Mouse (Mus musculus): ENCODE data around the gene Anp32b. TPM values are rescaled to one million over a fixed set of nuclear protein-coding genes. Genes with fewer than 3 reads are reported as not detected.

Gene Anp32b
- polyA plus RNA-seq, 2 experiments: 159 to 245 TPM

- Histone ChIP-seq H3K27ac (replicated peaks; ENCODE audit: low read depth, low read length) (no peak overlapping the region), H3K4me2 (replicated peaks; ENCODE audit: low read depth, low read length, severe bottlenecking) (no peak overlapping the region), H3K9ac (ENCODE audit: low read depth, low read length, severe bottlenecking) (no peak overlapping the region), H3K4me1 (ENCODE audit: control insufficient read depth, insufficient read depth, low read length) (peaks cover 5% of the 10 kb centered on the region), H3K36me3 (ENCODE audit: control insufficient read depth, insufficient read depth, low read length) (0 out of 2 replicates have a peak, but pooled peaks cover 1% of the 10 kb centered on the region), H3K4me3 (replicated peaks; ENCODE audit: low read length) (no peak overlapping the region), H3K9me3 (ENCODE audit: control insufficient read depth, low read length) (no peaks in the 10 kb centered on the region), H3K27me3 (ENCODE audit: control insufficient read depth, insufficient read depth, low read length) (no peaks in the 10 kb centered on the region)
- 96% methylated on average over 5 of the region's 5 CpGs for WGBS
- TF ChIP-seq POLR2A (IDR thresholded peaks at IDR 0.05; ENCODE audit: borderline replicate concordance, extremely low read depth, insufficient read depth, insufficient read length): no peak
- no peak for ATAC-seq (ENCODE audit: low FRiP score, low read depth)
- DNase-seq (ENCODE audit: low spot score): no peak
Observed at GRCm38 (mm10) chr4:46487348-46487747, 36.6 kb downstream of the Anp32b start.

DNA sequence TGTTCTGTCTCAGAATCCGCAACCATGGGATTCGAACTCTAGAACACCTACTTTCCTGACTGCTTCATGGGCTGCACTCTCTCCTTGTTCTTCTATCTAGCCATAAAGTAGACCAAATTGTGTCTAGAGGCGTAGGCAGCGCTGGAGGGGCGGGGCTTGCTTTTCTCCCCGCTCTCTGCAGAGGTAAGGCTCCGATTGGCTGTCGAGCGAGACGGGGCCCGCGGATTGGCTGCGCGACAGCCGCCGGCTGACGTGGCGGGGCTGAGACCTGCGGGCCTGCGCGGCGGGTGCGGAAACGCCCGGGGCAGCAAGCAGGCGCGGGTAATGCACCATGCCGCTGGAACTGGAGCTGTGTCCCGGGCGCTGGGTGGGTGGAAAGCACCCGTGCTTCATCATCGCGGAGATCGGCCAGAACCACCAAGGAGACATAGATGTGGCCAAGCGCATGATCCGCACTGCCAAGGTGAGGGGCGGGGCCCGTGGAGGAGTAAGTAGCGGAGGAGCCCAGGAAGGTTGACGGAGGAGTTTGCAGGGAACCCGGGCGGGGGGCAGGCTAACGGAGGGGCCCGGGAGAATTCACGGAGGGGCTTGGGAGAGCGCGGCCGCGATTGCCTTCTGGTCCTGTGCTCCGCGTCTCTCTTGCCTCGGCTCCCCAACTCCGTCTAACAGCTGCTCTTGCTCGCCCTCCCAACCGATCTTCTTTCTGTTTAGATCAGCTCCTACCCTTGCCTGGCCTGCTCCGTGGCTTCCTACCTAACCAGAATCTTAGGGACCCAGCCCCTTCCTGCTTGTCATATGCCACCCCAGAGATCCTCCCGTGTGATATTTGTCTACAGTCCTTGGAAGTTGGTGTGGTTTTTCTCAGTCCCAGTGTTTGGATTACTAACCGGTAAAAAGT lies 38.6 kb downstream of the Anp32b start, which contains the start of gene Nans:
Gene Nans, plus strand, starts transcription at position 221 of the 898 bp plus-strand sequence.
- Histone ChIP-seq H3K4me3 (replicated peaks; ENCODE audit: low read length) (peak within 1 kb of the TSS; percentile 84), H3K9ac (ENCODE audit: low read depth, low read length, severe bottlenecking) (peak within 1 kb of the TSS; percentile 78), H3K27me3 (ENCODE audit: control insufficient read depth, insufficient read depth, low read length) (no peaks in the 10 kb centered on the region), H3K9me3 (ENCODE audit: control insufficient read depth, low read length) (no peaks in the 10 kb centered on the region), H3K4me2 (replicated peaks; ENCODE audit: low read depth, low read length, severe bottlenecking) (peak within 1 kb of the TSS; percentile 64), H3K4me1 (ENCODE audit: control insufficient read depth, insufficient read depth, low read length) (peaks cover 5% of the 10 kb centered on the region), H3K36me3 (ENCODE audit: control insufficient read depth, insufficient read depth, low read length) (peaks cover 21% of the 10 kb centered on the region), H3K27ac (replicated peaks; ENCODE audit: low read depth, low read length) (peak within 1 kb of the TSS; percentile 75)
- 0 out of 2 replicates have a peak, but pooled peaks have one; percentile 31 for TF ChIP-seq POLR2A (IDR thresholded peaks at IDR 0.05; ENCODE audit: borderline replicate concordance, extremely low read depth, insufficient read depth, insufficient read length)
- DNase-seq (ENCODE audit: low spot score) (peak; percentile 96), ATAC-seq (ENCODE audit: low FRiP score, low read depth) (peak; percentile 99)
- WGBS: 1% methylated on average over 51 of the region's 58 CpGs

- H3K4me2 ChIP-seq (replicated peaks; ENCODE audit: low read depth, low read length, severe bottlenecking): no peak overlapping the region
- no peak overlapping the region for H3K27ac ChIP-seq (replicated peaks; ENCODE audit: low read depth, low read length)
- H3K4me3 ChIP-seq (replicated peaks; ENCODE audit: low read length): no peak overlapping the region
- peaks cover 46% of the 10 kb centered on the region for H3K36me3 ChIP-seq (ENCODE audit: control insufficient read depth, insufficient read depth, low read length)
- H3K9ac ChIP-seq (ENCODE audit: low read depth, low read length, severe bottlenecking): no peak overlapping the region
- WGBS: 89% methylated on average over 6 of the region's 6 CpGs
- no peaks in the 10 kb centered on the region for H3K27me3 ChIP-seq (ENCODE audit: control insufficient read depth, insufficient read depth, low read length)
- H3K4me1 ChIP-seq (ENCODE audit: control insufficient read depth, insufficient read depth, low read length): peaks cover 5% of the 10 kb centered on the region
- no peak for TF ChIP-seq POLR2A (IDR thresholded peaks at IDR 0.05; ENCODE audit: borderline replicate concordance, extremely low read depth, insufficient read depth, insufficient read length)
- DNase-seq (ENCODE audit: low spot score) (no peak), ATAC-seq (ENCODE audit: low FRiP score, low read depth) (no peak)
- H3K9me3 ChIP-seq (ENCODE audit: control insufficient read depth, low read length): no peaks in the 10 kb centered on the region
Observed at GRCm38 (mm10) chr4:46493071-46493470, 42.4 kb downstream of the Anp32b start.

DNA sequence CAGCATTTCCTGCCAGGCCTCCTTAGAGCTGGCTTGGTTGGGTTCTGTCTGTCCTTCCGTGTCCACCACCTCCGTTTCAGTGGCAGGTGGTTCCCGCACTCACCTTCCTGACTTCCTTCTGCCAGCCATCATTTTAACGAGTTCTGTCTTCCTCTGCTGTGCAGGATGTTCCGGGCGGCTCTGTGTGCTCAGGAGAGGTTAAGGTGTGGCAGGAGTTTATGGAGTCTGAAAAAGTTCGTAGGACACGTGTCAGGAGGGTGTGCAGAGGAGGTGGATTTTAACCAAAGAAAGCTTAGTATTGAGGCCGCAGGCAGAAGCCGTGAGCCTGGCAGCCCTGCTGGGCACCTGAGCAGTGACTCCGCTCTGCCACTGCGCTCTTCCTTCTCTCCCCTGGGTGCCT lies 44.8 kb downstream of the Anp32b start:
- Histone ChIP-seq H3K27me3 (ENCODE audit: control insufficient read depth, insufficient read depth, low read length) (no peaks in the 10 kb centered on the region), H3K9me3 (ENCODE audit: control insufficient read depth, low read length) (no peaks in the 10 kb centered on the region), H3K9ac (ENCODE audit: low read depth, low read length, severe bottlenecking) (no peak overlapping the region), H3K4me3 (replicated peaks; ENCODE audit: low read length) (no peak overlapping the region), H3K4me1 (ENCODE audit: control insufficient read depth, insufficient read depth, low read length) (no peaks in the 10 kb centered on the region), H3K4me2 (replicated peaks; ENCODE audit: low read depth, low read length, severe bottlenecking) (no peak overlapping the region), H3K27ac (replicated peaks; ENCODE audit: low read depth, low read length) (no peak overlapping the region), H3K36me3 (ENCODE audit: control insufficient read depth, insufficient read depth, low read length) (peaks cover 64% of the 10 kb centered on the region)
- no peak for TF ChIP-seq POLR2A (IDR thresholded peaks at IDR 0.05; ENCODE audit: borderline replicate concordance, extremely low read depth, insufficient read depth, insufficient read length)
- ATAC-seq (ENCODE audit: low FRiP score, low read depth) (no peak), DNase-seq (ENCODE audit: low spot score) (no peak)
- WGBS: 82% methylated on average over 12 of the region's 12 CpGs

DNA sequence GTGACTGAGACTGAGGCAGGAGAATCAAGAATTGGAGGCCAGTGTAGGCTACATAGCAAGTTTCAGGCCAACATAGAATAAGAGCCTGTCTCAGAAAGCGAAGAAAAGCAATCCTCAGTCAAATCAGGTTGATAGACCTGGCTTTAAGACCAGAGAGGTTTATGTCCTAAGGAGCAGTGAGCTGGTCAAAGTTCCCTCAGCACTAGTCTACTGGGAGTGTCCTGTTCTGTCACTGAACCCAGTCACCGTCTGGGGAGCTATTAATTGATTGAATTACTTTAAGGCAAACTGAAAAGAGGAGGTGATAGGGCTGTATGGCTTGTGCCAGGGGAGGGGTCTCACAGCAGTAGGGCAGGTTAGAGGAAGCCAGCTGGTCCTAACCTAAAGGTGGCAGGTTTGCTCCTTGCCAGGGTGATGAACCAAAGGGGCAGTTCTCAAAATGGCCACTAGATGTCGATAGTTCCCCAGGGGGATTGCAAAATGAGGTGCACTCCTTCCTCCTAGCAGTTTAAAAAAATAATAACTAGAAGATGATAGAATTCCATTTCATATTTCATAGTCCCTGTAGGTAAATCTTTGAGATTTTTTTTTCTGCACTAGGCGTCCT lies 46.7 kb downstream of the Anp32b start:
- no peak for TF ChIP-seq POLR2A (IDR thresholded peaks at IDR 0.05; ENCODE audit: borderline replicate concordance, extremely low read depth, insufficient read depth, insufficient read length)
- Histone ChIP-seq H3K4me1 (ENCODE audit: control insufficient read depth, insufficient read depth, low read length) (no peaks in the 10 kb centered on the region), H3K27ac (replicated peaks; ENCODE audit: low read depth, low read length) (no peak overlapping the region), H3K9me3 (ENCODE audit: control insufficient read depth, low read length) (no peaks in the 10 kb centered on the region), H3K4me2 (replicated peaks; ENCODE audit: low read depth, low read length, severe bottlenecking) (no peak overlapping the region), H3K36me3 (ENCODE audit: control insufficient read depth, insufficient read depth, low read length) (peaks cover 80% of the 10 kb centered on the region), H3K9ac (ENCODE audit: low read depth, low read length, severe bottlenecking) (no peak overlapping the region), H3K4me3 (replicated peaks; ENCODE audit: low read length) (no peak overlapping the region), H3K27me3 (ENCODE audit: control insufficient read depth, insufficient read depth, low read length) (no peaks in the 10 kb centered on the region)
- WGBS: 40% methylated on average over 4 of the region's 4 CpGs
- ATAC-seq (ENCODE audit: low FRiP score, low read depth) (no peak), DNase-seq (ENCODE audit: low spot score) (peak; percentile 44)
